16 mouse cellular contexts compared by ENCODE assay signal in genomic region chr11:3846351-3846750, GRCm38 (mm10). TPM values are rescaled to one million over a fixed set of nuclear protein-coding genes. Genes with fewer than 3 reads are reported as not detected.
DNase-seq lines count a peak whose midpoint lies in the region; TF ChIP-seq lines count a peak whose summit lies in the region.
"Had no signal": no experiment of that assay in that cellular context is flagged by ENCODE, and none has a peak within 500 bp of the region (broad histone marks: within the 10 kb centered on the region; RNA-seq: fewer than 3 reads in every experiment).

No protein-coding gene starts in this region.

- peak; percentile 20 to 24 for DNase-seq in cerebellum, postnatal 14 days
- DNase-seq in cerebellum, adult 9-11 months = no peak
- peak; percentile 88 for DNase-seq in heart, adult 11 months
- DNase-seq in heart, postnatal 25 days (ENCODE audit: low spot score) = no peak
- DNase-seq in layer of hippocampus, adult 2 months (ENCODE audit: low spot score in 2 of 2) = no peak
- DNase-seq in layer of hippocampus, adult 11-12 months (ENCODE audit: low spot score) = no peak
- DNase-seq in retina, embryonic 14.5 days (ENCODE audit: low spot score) = no peak
- DNase-seq: adrenal gland, adult 2 months; adrenal gland, postnatal 10 days; adrenal gland, postnatal 25 days; cerebellum, adult 9-10 months; forebrain, postnatal 0 days had no signal

- H3K27ac ChIP-seq in layer of hippocampus, adult 2 months = peak overlapping the region; percentile 75
- H3K27ac ChIP-seq: embryonic facial prominence, embryonic 13.5 days; forebrain, embryonic 13.5 days; forebrain, embryonic 15.5 days had no signal

- no peak overlapping the region for H3K4me3 ChIP-seq in layer of hippocampus, adult 2 months
- H3K4me3 ChIP-seq: embryonic facial prominence, embryonic 13.5 days; forebrain, embryonic 13.5 days; forebrain, embryonic 15.5 days had no signal

- TF ChIP-seq CTCF in layer of hippocampus, adult 2 months (conservative IDR thresholded peaks at IDR 0.05) = no peak

- intact Hi-C loops in heart, postnatal 25 days (cut with DNase I) = no loop called here

RNA-seq across cellular contexts. Expression of gene Osbp2, which starts 17.4 kb away (rescaled TPM):
- 10 to 100 TPM in 1 of 2 experiments, 1 to 10 TPM in 1; 9.8 to 11.4 TPM for total RNA-seq in heart, postnatal 25 days (2021)
- total RNA-seq in layer of hippocampus, adult 2 months (2021) = 10 to 100 TPM; 81.4 to 86.7 TPM
- total RNA-seq: MEL had no signal

RNA-seq across cellular contexts. Expression of gene 4921536K21Rik, which starts 48.5 kb away (rescaled TPM):
- total RNA-seq in heart, postnatal 25 days (2021) = under 1 TPM; 0.42 to 0.96 TPM
- total RNA-seq in layer of hippocampus, adult 2 months (2021) = under 1 TPM; 0.39 to 0.41 TPM

RNA-seq across cellular contexts. Expression of gene Dusp18, which starts 48.7 kb away (rescaled TPM):
- 10 to 100 TPM; 24.8 to 45.0 TPM for total RNA-seq in heart, postnatal 25 days (2021)
- 10 to 100 TPM; 24.6 to 26.0 TPM for total RNA-seq in layer of hippocampus, adult 2 months (2021)

Comparison
In these comparisons a context has a peak if more than half of its experiments do, and no peak if none do; other contexts are left out.
1. DNase-seq: peak in cerebellum, postnatal 14 days (2 of 2) and heart, adult 11 months (single experiment); none in cerebellum, adult 9-11 months (single experiment), heart, postnatal 25 days (single experiment), layer of hippocampus, adult 2 months (0 of 2), layer of hippocampus, adult 11-12 months (single experiment) and retina, embryonic 14.5 days (single experiment).
2. RNA of gene Osbp2, which starts 17.4 kb away (total RNA-seq): 81.4 to 86.7 TPM in layer of hippocampus, adult 2 months; 9.8 to 11.4 TPM in heart, postnatal 25 days; every median in the first group is over 4 times any median in the second.